Mouse (Mus musculus) brain, embryonic 14.5 days (tissue): Measurements from ENCODE around the gene Lypd8.

Source experiments
- CTCF ChIP-seq: fragments of 200-500 bp; IDR thresholded peaks from 2 replicates; pipeline ENCODE4 v1.5.1; 2012; ENCODE audit warnings: inconsistent platforms, mild to moderate bottlenecking, moderate library complexity, borderline replicate concordance; ENCODE audit not compliant: insufficient read depth, insufficient read length; ENCODE audit errors: extremely low read depth
- POLR2A ChIP-seq: fragments of 200-500 bp; IDR thresholded peaks from 2 replicates; pipeline ENCODE4 v1.6.1; 2012; ENCODE audit warnings: mild to moderate bottlenecking, inconsistent platforms, borderline replicate concordance; ENCODE audit not compliant: poor library complexity, insufficient read depth, insufficient read length, severe bottlenecking; ENCODE audit errors: extremely low read depth

DNA sequence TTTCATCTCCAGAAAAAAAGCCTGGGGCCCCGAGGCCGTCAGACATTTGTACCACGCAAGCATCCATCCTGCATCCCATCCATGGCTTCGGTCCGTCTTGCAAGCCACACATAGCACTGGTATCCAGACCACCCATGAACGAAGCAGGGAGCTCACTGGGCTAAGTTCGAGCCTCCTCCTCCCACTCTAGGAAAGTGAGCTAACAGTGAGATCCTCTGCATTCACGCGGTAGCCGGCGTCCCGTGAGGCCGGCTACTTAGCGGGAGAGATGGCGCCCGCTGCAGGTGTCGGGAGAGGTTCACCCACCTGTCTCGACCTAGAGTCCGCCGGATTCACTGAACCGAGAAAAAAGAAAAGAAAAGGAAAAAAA, 49.0 kb upstream of the Lypd8 start:
- TF ChIP-seq CTCF (no peak), POLR2A (no peak)
